Mouse (Mus musculus): Measurements from ENCODE around the gene Clptm1.
"Not testable (repeated sequence)": the region's sequence is repeated elsewhere in the genome, so short reads cannot be mapped to it uniquely, and the experiment has no call there.

Clptm1 gene

GRCm38 (mm10) chr7:19691873-19692865, 27.3 kb upstream of the Clptm1 start, which contains the start of gene Apoc1:
Apoc1 (minus strand) TSS chr7:19692660.
- DNase-seq (ENCODE audit: low spot score in 2 of 2), result no peak

- DNase-seq (ENCODE audit: low spot score in 2 of 2), result no peak
These were observed 26.6 kb upstream of the Clptm1 start for GRCm38 (mm10) chr7:19691434-19691833.

GRCm38 (mm10) chr7:19690845-19691244, 26.0 kb upstream of the Clptm1 start:
- DNase-seq (ENCODE audit: low spot score in 2 of 2), result no peak

GRCm38 (mm10) chr7:19688611-19689010, 23.8 kb upstream of the Clptm1 start:
- DNase-seq (ENCODE audit: low spot score in 2 of 2), result no peak

GRCm38 (mm10) chr7:19688101-19688500, 23.3 kb upstream of the Clptm1 start:
- no peak for DNase-seq (ENCODE audit: low spot score in 2 of 2)

GRCm38 (mm10) chr7:19686927-19687583, 22.2 kb upstream of the Clptm1 start:
- not testable (repeated sequence) for DNase-seq (ENCODE audit: low spot score in 2 of 2)

GRCm38 (mm10) chr7:19686521-19686920, 21.7 kb upstream of the Clptm1 start:
- no peak for DNase-seq (ENCODE audit: low spot score in 2 of 2)

GRCm38 (mm10) chr7:19685374-19685773, 20.5 kb upstream of the Clptm1 start:
- DNase-seq (ENCODE audit: low spot score in 2 of 2), result no peak

- no peak for DNase-seq (ENCODE audit: low spot score in 2 of 2)
These were observed 19.0 kb upstream of the Clptm1 start for GRCm38 (mm10) chr7:19683771-19684201.

GRCm38 (mm10) chr7:19682979-19683378, 18.1 kb upstream of the Clptm1 start:
- no peak for DNase-seq (ENCODE audit: low spot score in 2 of 2)

GRCm38 (mm10) chr7:19681202-19681694, 16.4 kb upstream of the Clptm1 start, which contains the start of the genes Gm44805 and Apoc4:
Gm44805 (minus strand) TSS chr7:19681423.
Apoc4 (minus strand) TSS chr7:19681479.
- DNase-seq (ENCODE audit: low spot score in 2 of 2), result no peak

- no peak for DNase-seq (ENCODE audit: low spot score in 2 of 2)
These were observed 15.9 kb upstream of the Clptm1 start for GRCm38 (mm10) chr7:19680702-19681101.

- no peak for DNase-seq (ENCODE audit: low spot score in 2 of 2)
These were observed 14.1 kb upstream of the Clptm1 start for GRCm38 (mm10) chr7:19678901-19679300.

- no peak for DNase-seq (ENCODE audit: low spot score in 2 of 2)
These were observed 13.0 kb upstream of the Clptm1 start, which contains the start of gene Apoc2 for GRCm38 (mm10) chr7:19677872-19678271. Apoc2 (minus strand) TSS chr7:19677941.

GRCm38 (mm10) chr7:19676662-19677061, 11.8 kb upstream of the Clptm1 start:
- DNase-seq (ENCODE audit: low spot score in 2 of 2), result no peak

GRCm38 (mm10) chr7:19675824-19676223, 11.0 kb upstream of the Clptm1 start:
- no peak for DNase-seq (ENCODE audit: low spot score in 2 of 2)

GRCm38 (mm10) chr7:19673083-19673699, 8.4 kb upstream of the Clptm1 start:
- DNase-seq (ENCODE audit: low spot score in 2 of 2), result no peak

- no peak for DNase-seq (ENCODE audit: low spot score in 2 of 2)
These were observed 6.7 kb upstream of the Clptm1 start for GRCm38 (mm10) chr7:19671511-19671910.

- DNase-seq (ENCODE audit: low spot score in 2 of 2), result peak; percentile 91 to 94
These were observed 4.3 kb upstream of the Clptm1 start for GRCm38 (mm10) chr7:19668947-19669721.

GRCm38 (mm10) chr7:19667434-19667833, 2.6 kb upstream of the Clptm1 start:
- no peak for DNase-seq (ENCODE audit: low spot score in 2 of 2)

- DNase-seq (ENCODE audit: low spot score in 2 of 2), result no peak
These were observed 1.9 kb upstream of the Clptm1 start for GRCm38 (mm10) chr7:19666750-19667149.
